Mouse (Mus musculus) WW6 (cell line): ENCODE results near the gene Ttf2.

Experiments
- DNase-seq: peaks from one replicate; pipeline ENCODE4 v3.0.0-alpha.2; 2013; ENCODE audit warnings: low read depth, low spot score

The Ttf2 gene

GRCm38 (mm10) chr3:100979290-100979689 lies 9.8 kb upstream of the Ttf2 start:
- no peak for DNase-seq

GRCm38 (mm10) chr3:100973906-100974305 lies 4.4 kb upstream of the Ttf2 start:
- DNase-seq = no peak

- no peak for DNase-seq
Measured at GRCm38 (mm10) chr3:100963849-100964542, 5.5 kb downstream of the Ttf2 start.

GRCm38 (mm10) chr3:100961501-100961900 lies 8.0 kb downstream of the Ttf2 start:
- no peak for DNase-seq

- DNase-seq = no peak
Measured at GRCm38 (mm10) chr3:100961007-100961406, 8.5 kb downstream of the Ttf2 start.

GRCm38 (mm10) chr3:100954616-100955015 lies 14.8 kb downstream of the Ttf2 start:
- DNase-seq = no peak

- no peak for DNase-seq
Measured at GRCm38 (mm10) chr3:100951531-100951930, 17.9 kb downstream of the Ttf2 start.

- no peak for DNase-seq
Measured at GRCm38 (mm10) chr3:100947286-100947685, 22.2 kb downstream of the Ttf2 start.

GRCm38 (mm10) chr3:100940496-100941037 lies 28.9 kb downstream of the Ttf2 start:
- no peak for DNase-seq

- no peak for DNase-seq
Measured at GRCm38 (mm10) chr3:100938211-100938610, 31.3 kb downstream of the Ttf2 start.

- DNase-seq = no peak
Measured at GRCm38 (mm10) chr3:100936201-100936600, 33.3 kb downstream of the Ttf2 start.

- DNase-seq = no peak
Measured at GRCm38 (mm10) chr3:100935521-100935920, 33.9 kb downstream of the Ttf2 start.

- peak; percentile 59 for DNase-seq
Measured at GRCm38 (mm10) chr3:100932077-100932944, 37.2 kb downstream of the Ttf2 start.

- no peak for DNase-seq
Measured at GRCm38 (mm10) chr3:100931332-100932076, 38.0 kb downstream of the Ttf2 start.

GRCm38 (mm10) chr3:100925176-100925575 lies 44.3 kb downstream of the Ttf2 start:
- no peak for DNase-seq

GRCm38 (mm10) chr3:100924065-100924732 lies 45.3 kb downstream of the Ttf2 start:
- DNase-seq = no peak

GRCm38 (mm10) chr3:100922506-100923375 lies 46.7 kb downstream of the Ttf2 start:
- DNase-seq = no peak

GRCm38 (mm10) chr3:100921825-100922505 lies 47.5 kb downstream of the Ttf2 start, which contains the start of gene Trim45:
Gene Trim45, plus strand, starts transcription at chr3:100922202.
- DNase-seq = peak; percentile 95

GRCm38 (mm10) chr3:100920611-100921140 lies 48.8 kb downstream of the Ttf2 start:
- no peak for DNase-seq
